Mouse (Mus musculus) intestine, embryonic 16.5 days (tissue): ENCODE data around the gene Hist1h3f. TPM values are rescaled to one million over a fixed set of nuclear protein-coding genes. Genes with fewer than 3 reads are reported as not detected.
A peak's percentile ranks its signal among the peaks of the same experiment; 100 is the strongest.
"Not testable (repeated sequence)": the region's sequence is repeated elsewhere in the genome, so short reads cannot be mapped to it uniquely, and the experiment has no call there.

Experiments used
- ATAC-seq: fragments of 200-750 bp; cut with Nextera tagmentation; 2 replicates; pipeline ENCODE4 v1.8.0; 2017; ENCODE audit warnings: moderate TSS enrichment, moderate library complexity
- H3K27ac ChIP-seq: fragments of 300-500 bp; sonication (generic); 2 replicates; pipeline ENCODE4 v1.5.1; 2014; ENCODE audit warnings: mild to moderate bottlenecking, low read length
- H3K27me3 ChIP-seq: fragments of 300-500 bp; sonication (generic); replicated peaks from 2 replicates; pipeline ENCODE4 v1.6.1; 2014; ENCODE audit warnings: low read length, control low read depth, mixed read lengths; ENCODE audit not compliant: control insufficient read depth, insufficient read depth
- H3K36me3 ChIP-seq: fragments of 300-500 bp; sonication (generic); 2 replicates; pipeline ENCODE4 v1.6.1; 2014; ENCODE audit warnings: low read length, control low read depth; ENCODE audit not compliant: control insufficient read depth, insufficient read depth
- H3K4me1 ChIP-seq: fragments of 300-500 bp; sonication (generic); 2 replicates; pipeline ENCODE4 v1.6.1; 2014; ENCODE audit warnings: low read length, control low read depth, mixed read lengths; ENCODE audit not compliant: control insufficient read depth, insufficient read depth
- H3K4me2 ChIP-seq: fragments of 300-500 bp; sonication (generic); 2 replicates; pipeline ENCODE4 v1.6.1; 2014; ENCODE audit warnings: low read depth, low read length, control low read depth
- H3K4me3 ChIP-seq: fragments of 300-500 bp; sonication (generic); 2 replicates; pipeline ENCODE4 v1.5.1; 2014; ENCODE audit warnings: mild to moderate bottlenecking, low read length
- H3K9ac ChIP-seq: fragments of 300-500 bp; sonication (generic); 2 replicates; pipeline ENCODE4 v1.6.1; 2014; ENCODE audit warnings: low read depth, low read length
- H3K9me3 ChIP-seq: fragments of 300-500 bp; sonication (generic); 2 replicates; pipeline ENCODE4 v1.6.1; 2016; ENCODE audit warnings: low read length, control low read depth; ENCODE audit not compliant: control insufficient read depth
- WGBS: fragments of 180-500 bp; shearing (Covaris S2); extraction: QIAGEN DNeasy Blood & Tissue Kit; methylation state at CpG from one replicate; pipeline ENCODE4 v1.1.7; 2014; 5-methylcytosine and 5-hydroxymethylcytosine counted together
- polyA plus RNA-seq: library from polyadenylated mRNA; unstranded; fragments of >200 nt; fragmentation: Nextera tagmentation; extraction: Ambion mirVana; gene quantifications from 2 replicates; pipeline ENCODE4 v1.2.1, GENCODE M21; 2015

Gene Hist1h3f
- polyA plus RNA-seq, 1 experiment from 2014 or later, result 0.60 TPM

DNA sequence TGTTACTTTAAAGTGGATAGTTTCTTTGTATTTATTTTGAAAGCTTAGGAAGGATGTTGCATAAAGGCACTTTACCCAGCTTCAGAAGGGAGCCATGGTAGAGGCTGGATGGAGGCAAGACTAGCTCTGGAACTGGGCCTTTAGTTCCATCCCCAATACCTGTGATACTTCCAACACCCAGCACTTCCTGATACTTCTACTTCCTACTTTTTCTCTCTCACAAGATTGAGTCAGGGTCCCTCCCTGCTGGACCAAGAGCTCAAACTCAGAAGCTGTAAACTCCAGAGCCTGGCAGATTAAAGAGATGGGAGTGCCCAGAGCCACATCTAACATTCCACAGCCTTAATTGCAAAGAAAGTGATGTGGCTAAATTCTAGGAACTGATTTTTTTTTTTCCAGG is 40.5 kb downstream of the Hist1h3f start:
- peak overlapping the region; percentile 46; the same call in 1 of the 2 replicates for H3K4me3 ChIP-seq
- H3K36me3 ChIP-seq, result no peaks in the 10 kb centered on the region
- H3K9ac ChIP-seq, result 0 out of 2 replicates have a peak overlapping the region, but pooled peaks have one; percentile 22
- H3K27me3 ChIP-seq, result no peaks in the 10 kb centered on the region
- no peaks in the 10 kb centered on the region for H3K9me3 ChIP-seq
- peak overlapping the region; percentile 66 for H3K4me2 ChIP-seq
- peak overlapping the region; percentile 96 for H3K27ac ChIP-seq
- peaks cover 18% of the 10 kb centered on the region for H3K4me1 ChIP-seq
- no peak for ATAC-seq

DNA sequence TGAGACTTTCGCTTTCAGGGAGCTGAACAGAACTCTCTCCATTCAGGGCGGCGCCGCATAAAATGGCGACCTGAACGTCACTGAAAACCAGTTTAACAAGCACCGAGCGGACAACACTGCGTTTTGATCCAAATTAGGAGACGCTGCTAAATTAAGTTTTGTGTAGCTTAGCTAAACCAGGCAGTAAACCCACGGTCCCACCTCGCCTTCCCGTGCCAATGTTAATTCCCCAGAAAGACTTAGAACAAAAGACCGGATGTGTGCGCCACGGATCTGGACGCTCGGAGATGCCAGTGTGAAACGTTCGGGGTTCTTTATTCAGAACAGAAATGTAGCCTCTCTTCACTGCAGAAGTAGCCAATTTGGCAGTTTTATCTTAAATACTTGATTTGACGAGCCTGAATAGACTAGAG is 41.2 kb downstream of the Hist1h3f start:
- H3K36me3 ChIP-seq, result no peaks in the 10 kb centered on the region
- peak overlapping the region; percentile 46 for H3K4me3 ChIP-seq
- no peaks in the 10 kb centered on the region for H3K9me3 ChIP-seq
- no peaks in the 10 kb centered on the region for H3K27me3 ChIP-seq
- peaks cover 18% of the 10 kb centered on the region for H3K4me1 ChIP-seq
- peak overlapping the region; percentile 96 for H3K27ac ChIP-seq
- H3K4me2 ChIP-seq, result peak overlapping the region; percentile 66
- 0 out of 2 replicates have a peak, but pooled peaks have one; percentile 4 for ATAC-seq
- H3K9ac ChIP-seq, result peak overlapping the region; percentile 68
- WGBS, result under 1% methylated on average over 21 of the region's 21 CpGs

DNA sequence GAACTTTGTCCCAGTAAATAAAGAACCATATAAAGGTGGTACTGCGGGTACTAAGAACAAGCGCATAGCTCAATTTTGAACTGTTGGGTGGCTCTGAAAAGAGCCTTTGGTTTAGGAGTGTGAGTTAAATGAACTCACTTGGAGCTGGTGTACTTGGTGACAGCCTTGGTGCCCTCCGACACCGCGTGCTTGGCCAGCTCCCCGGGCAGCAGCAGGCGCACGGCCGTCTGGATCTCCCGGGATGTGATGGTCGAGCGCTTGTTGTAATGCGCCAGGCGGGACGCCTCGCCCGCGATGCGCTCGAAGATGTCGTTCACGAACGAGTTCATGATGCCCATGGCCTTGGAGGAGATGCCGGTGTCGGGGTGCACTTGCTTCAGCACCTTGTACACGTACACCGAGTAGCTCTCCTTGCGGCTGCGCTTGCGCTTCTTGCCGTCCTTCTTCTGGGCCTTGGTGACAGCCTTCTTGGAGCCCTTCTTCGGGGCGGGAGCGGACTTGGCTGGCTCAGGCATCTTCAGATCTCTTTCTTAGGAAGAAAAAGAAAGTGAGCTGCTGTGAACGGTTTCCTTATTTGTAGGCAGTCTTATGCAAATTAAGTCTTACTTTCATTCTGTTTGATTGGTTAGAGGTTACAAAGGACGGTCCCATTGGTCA is 41.7 kb downstream of the Hist1h3f start:
- Histone ChIP-seq H3K4me1 (peaks cover 18% of the 10 kb centered on the region), H3K9ac (peak overlapping the region; percentile 68), H3K27ac (peak overlapping the region; percentile 96), H3K4me2 (peak overlapping the region; percentile 66), H3K4me3 (peak overlapping the region; percentile 46)
- not testable (repeated sequence) for H3K36me3 ChIP-seq, H3K9me3 ChIP-seq, H3K27me3 ChIP-seq
- WGBS, result under 1% methylated on average over 31 of the region's 36 CpGs
- ATAC-seq, result peak; percentile 87

DNA sequence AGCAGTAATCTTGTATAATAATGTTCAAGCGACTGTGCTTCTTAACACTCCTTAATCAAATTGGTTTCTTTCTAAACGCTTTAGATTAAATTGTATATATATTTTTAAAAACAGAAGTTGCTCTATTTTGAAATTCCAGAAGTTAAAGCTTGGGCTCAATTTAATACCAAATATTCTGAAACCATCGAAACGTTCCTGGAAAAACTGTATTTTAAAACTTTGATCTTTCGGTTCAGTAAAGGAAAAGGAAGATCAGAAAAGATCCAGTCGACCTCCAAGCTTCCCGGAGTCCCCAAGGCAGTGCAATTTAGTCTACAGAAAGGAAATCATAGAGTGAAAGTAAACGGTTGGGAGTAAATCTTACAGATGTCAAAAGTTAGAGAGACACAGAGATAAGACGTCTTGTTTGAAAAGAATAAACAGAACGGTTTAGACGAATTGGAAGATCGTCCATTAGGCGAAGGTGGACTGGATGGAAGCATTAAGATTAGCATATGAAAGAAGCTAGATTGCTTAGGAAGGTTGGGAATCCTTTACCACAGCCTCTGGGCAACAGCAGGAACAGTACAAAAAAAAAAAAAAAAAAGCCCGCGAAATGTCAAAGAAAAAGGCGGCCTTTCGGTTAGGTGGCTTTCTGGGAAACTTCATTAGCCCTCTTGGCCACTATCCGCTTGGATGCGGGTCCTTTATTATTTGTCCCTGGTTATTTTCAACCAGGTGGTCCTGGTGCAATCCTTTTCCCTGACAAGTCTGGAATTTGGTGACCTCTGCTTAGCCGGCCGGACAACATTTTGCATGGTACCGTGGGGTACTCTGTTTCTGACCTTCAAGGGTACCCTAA is 42.5 kb downstream of the Hist1h3f start:
- Histone ChIP-seq H3K4me1 (peaks cover 16% of the 10 kb centered on the region), H3K27ac (peak overlapping the region; percentile 95), H3K36me3 (no peaks in the 10 kb centered on the region), H3K4me2 (peak overlapping the region; percentile 65), H3K4me3 (peak overlapping the region; percentile 42), H3K9me3 (no peaks in the 10 kb centered on the region), H3K27me3 (no peaks in the 10 kb centered on the region), H3K9ac (peak overlapping the region; percentile 64)
- 2% methylated on average over 22 of the region's 22 CpGs for WGBS
- ATAC-seq, result no peak

DNA sequence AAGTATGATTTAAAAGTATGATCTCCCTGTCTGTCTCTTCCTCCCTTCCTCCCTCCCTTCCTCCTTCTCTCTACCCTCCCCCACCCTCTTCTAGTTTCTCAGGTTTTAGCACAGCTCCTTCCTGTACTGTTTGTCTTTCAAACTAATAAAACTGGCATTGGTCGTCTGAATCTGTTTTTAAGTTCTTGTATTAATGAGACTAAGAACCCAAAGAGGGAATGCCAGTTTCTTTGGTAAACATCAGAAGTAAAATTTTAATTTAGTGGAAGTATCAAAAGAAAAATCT is 43.0 kb downstream of the Hist1h3f start:
- H3K9ac ChIP-seq, result peak overlapping the region; percentile 64
- H3K36me3 ChIP-seq, result no peaks in the 10 kb centered on the region
- no peaks in the 10 kb centered on the region for H3K9me3 ChIP-seq
- WGBS, result 2% methylated on average over 1 of the region's 1 CpGs
- no peak for ATAC-seq
- H3K4me1 ChIP-seq, result peaks cover 16% of the 10 kb centered on the region
- peak overlapping the region; percentile 95 for H3K27ac ChIP-seq
- no peaks in the 10 kb centered on the region for H3K27me3 ChIP-seq
- H3K4me3 ChIP-seq, result peak overlapping the region; percentile 42
- peak overlapping the region; percentile 65 for H3K4me2 ChIP-seq

DNA sequence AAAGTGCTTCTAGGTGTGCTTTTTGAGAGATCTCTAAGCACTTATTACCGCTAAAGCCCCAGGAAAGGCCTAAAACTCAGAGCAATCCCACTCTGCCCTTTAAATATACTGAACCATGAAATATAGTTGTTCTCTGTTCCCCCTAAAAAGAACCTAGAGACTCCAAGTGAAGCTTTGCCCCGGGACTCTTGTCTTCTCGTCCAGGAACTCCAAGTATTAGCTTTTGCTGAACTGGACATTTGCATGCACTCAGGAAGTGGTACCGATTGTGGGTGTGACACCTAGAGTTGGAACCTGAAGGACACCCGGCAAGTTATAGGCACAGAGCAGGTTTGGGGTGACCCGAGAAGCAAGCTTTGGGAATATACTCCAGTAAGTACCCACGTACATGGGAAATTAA is 47.4 kb downstream of the Hist1h3f start:
- no peak for ATAC-seq
- Histone ChIP-seq H3K4me3 (no peak overlapping the region), H3K9me3 (no peaks in the 10 kb centered on the region), H3K27me3 (no peaks in the 10 kb centered on the region), H3K36me3 (no peaks in the 10 kb centered on the region), H3K27ac (no peak overlapping the region), H3K4me2 (no peak overlapping the region), H3K9ac (no peak overlapping the region), H3K4me1 (peaks cover 9% of the 10 kb centered on the region; the same call in 1 of the 2 replicates)
- 91% methylated on average over 7 of the region's 7 CpGs for WGBS

DNA sequence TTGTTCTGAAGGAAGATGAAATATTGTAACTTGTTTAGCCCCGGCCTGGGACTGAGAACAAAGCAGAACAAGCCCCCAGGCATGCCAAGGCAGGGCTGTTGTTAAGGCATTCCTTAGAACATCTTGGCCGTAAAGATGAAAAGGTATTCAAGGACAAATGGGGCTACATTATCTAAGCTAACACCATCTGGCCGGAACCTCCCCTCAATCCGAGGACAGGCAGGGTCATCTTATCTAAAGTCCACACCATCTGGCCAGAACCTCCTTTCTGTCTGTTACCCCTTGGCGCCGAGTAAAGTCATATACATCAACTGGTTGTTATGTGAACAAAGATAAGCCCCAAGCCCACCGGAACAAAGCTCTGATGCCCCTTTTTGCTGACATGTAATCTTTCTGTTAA is 48.0 kb downstream of the Hist1h3f start:
- ATAC-seq, H3K9me3 ChIP-seq, H3K36me3 ChIP-seq, H3K4me2 ChIP-seq, H3K4me3 ChIP-seq, H3K9ac ChIP-seq, H3K27me3 ChIP-seq, H3K27ac ChIP-seq, H3K4me1 ChIP-seq: not testable (repeated sequence)
- 79% methylated on average over 7 of the region's 7 CpGs for WGBS

DNA sequence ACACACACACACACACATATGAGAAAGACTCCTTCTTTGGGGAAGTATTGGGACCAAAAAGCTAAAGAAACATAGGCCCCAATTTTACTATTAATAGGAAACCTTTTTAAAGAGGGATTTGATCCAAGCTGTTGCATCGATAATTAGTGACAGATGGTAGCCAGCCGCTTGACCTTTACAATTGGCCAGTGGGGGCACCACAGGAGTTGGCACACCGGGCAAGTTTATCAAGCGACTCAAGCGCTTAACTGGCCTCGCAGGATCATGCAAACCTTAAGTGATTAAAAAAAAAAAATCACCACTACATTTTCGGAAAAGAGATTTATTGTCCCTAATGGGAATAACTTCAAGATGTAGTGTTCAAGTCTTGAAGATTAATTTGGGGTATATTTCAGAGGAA is 48.8 kb downstream of the Hist1h3f start:
- no peak for ATAC-seq
- H3K4me3 ChIP-seq, result no peak overlapping the region
- no peaks in the 10 kb centered on the region for H3K27me3 ChIP-seq
- H3K9me3 ChIP-seq, result no peaks in the 10 kb centered on the region
- no peak overlapping the region for H3K9ac ChIP-seq
- no peaks in the 10 kb centered on the region for H3K36me3 ChIP-seq
- peak overlapping the region; percentile 48; the same call in 1 of the 2 replicates for H3K27ac ChIP-seq
- peaks cover 5% of the 10 kb centered on the region; the same call in 1 of the 2 replicates for H3K4me1 ChIP-seq
- no peak overlapping the region for H3K4me2 ChIP-seq
- 83% methylated on average over 7 of the region's 7 CpGs for WGBS

DNA sequence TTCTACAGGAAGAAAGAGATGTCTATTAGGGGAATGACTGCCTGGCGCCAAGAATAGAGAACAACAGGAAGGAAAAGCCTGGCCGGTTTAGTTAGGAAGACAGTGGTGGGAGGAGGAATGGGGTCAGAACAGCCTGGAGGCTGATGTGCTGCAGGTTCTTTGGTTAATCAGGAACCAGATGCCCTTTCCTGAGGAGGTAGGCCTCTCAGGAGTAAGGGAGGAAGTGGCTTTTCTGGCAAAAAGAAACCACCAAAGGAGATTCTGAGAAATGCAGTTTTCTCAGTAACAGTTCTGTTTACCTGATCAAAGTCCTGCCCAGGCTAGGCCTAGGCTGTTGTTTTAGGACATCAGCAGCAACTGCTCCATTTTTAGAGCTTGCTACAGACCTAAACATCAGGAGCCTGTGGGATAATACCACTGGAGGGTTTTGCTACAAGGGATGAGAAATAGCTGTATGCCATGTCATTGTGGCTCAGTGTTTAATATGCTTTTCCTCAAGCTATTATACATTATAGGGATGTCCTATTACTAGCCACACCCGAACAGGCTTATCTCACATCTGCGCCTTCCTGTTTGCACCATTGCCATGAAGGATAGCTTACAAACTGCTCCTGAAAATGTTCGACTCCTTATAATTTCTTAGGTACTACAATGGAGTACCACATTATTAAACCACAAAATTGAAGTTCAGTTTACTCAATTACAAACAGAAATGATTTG is 49.4 kb downstream of the Hist1h3f start:
- 52% methylated on average over 5 of the region's 5 CpGs for WGBS
- no peak overlapping the region for H3K4me2 ChIP-seq
- peak; percentile 72 for ATAC-seq

More for the DNA sequence above, 49.4 kb downstream of the Hist1h3f start:
- Histone ChIP-seq H3K4me1 (peaks cover 5% of the 10 kb centered on the region; the same call in 1 of the 2 replicates), H3K9ac (0 out of 2 replicates have a peak overlapping the region, but pooled peaks have one; percentile 37), H3K27me3 (no peaks in the 10 kb centered on the region), H3K27ac (peak overlapping the region; percentile 74), H3K36me3 (no peaks in the 10 kb centered on the region), H3K9me3 (no peaks in the 10 kb centered on the region), H3K4me3 (no peak overlapping the region)
